Comparison of ENCODE assay signal across 6 mouse cellular contexts in genomic region chr13:34861166-34861565, GRCm38 (mm10). TPM values are rescaled to one million over a fixed set of nuclear protein-coding genes. Genes with fewer than 3 reads are reported as not detected.
DNase-seq lines count a peak whose midpoint lies in the region; ATAC-seq lines count a peak whose summit lies in the region.
"Not testable (repeated sequence)": the region's sequence is repeated elsewhere in the genome, so short reads cannot be mapped to it uniquely, and the experiment has no call there.

No protein-coding gene starts in this region.

- not testable (repeated sequence) for H3K9me3 ChIP-seq in heart, embryonic 13.5 days; liver, embryonic 13.5 days (replicated peaks); liver, embryonic 16.5 days (replicated peaks; ENCODE audit: control insufficient read depth, low read length)

- H3K4me3 ChIP-seq in heart, embryonic 13.5 days; liver, embryonic 13.5 days (replicated peaks); liver, embryonic 16.5 days (ENCODE audit: low read depth, low read length): not testable (repeated sequence)

- not testable (repeated sequence) for H3K9ac ChIP-seq in heart, embryonic 13.5 days; liver, embryonic 13.5 days; liver, embryonic 16.5 days (ENCODE audit: low read depth, low read length)

- H3K27ac ChIP-seq in heart, embryonic 13.5 days (replicated peaks); liver, embryonic 13.5 days; liver, embryonic 16.5 days (ENCODE audit: low read length): not testable (repeated sequence)

- peak; percentile 79 for DNase-seq in A20 (ENCODE audit: low read depth, low spot score)
- DNase-seq in liver, embryonic 13.5 days, result not testable (repeated sequence)
- peak; percentile 59 for DNase-seq in splenic B cell, adult 2 months (ENCODE audit: low read depth, low spot score)

- peak; percentile 67; the same call in 1 of the 2 replicates for ATAC-seq in erythroblast, adult 5-6 weeks (replicated peaks; ENCODE audit: low FRiP score, poor library complexity, severe bottlenecking)
- peak; percentile 84 for ATAC-seq in heart, embryonic 13.5 days (ENCODE audit: extremely low read depth, insufficient number of reproducible peaks, low FRiP score, low TSS enrichment)
- peak; percentile 80 for ATAC-seq in liver, embryonic 13.5 days (ENCODE audit: low read depth)
- peak; percentile 86 for ATAC-seq in liver, embryonic 16.5 days (ENCODE audit: low read depth)

- not testable (repeated sequence) for H3K4me2 ChIP-seq in heart, embryonic 13.5 days; liver, embryonic 13.5 days; liver, embryonic 16.5 days (ENCODE audit: low read depth, low read length)

- 24% methylated on average over 5 of the region's 8 CpGs for WGBS in heart, embryonic 13.5 days
- WGBS in liver, embryonic 13.5 days (ENCODE audit: insufficient replicate concordance), result 28% methylated on average over 7 of the region's 8 CpGs
- 24% methylated on average over 7 of the region's 8 CpGs for WGBS in liver, embryonic 16.5 days (ENCODE audit: insufficient replicate concordance)

- H3K36me3 ChIP-seq in heart, embryonic 13.5 days; liver, embryonic 13.5 days; liver, embryonic 16.5 days (ENCODE audit: control insufficient read depth, insufficient read depth); splenic B cell, adult 2 months (ENCODE audit: control insufficient read depth, insufficient read depth, low read length, poor library complexity, severe bottlenecking): not testable (repeated sequence)

- H3K4me1 ChIP-seq in heart, embryonic 13.5 days; liver, embryonic 13.5 days (replicated peaks); liver, embryonic 16.5 days (ENCODE audit: control insufficient read depth, low read depth, low read length): not testable (repeated sequence)

- not testable (repeated sequence) for H3K27me3 ChIP-seq in heart, embryonic 13.5 days (replicated peaks); liver, embryonic 13.5 days; liver, embryonic 16.5 days (ENCODE audit: control insufficient read depth, insufficient read depth, low read depth, low read length); splenic B cell, adult 2 months (ENCODE audit: control insufficient read depth, insufficient read depth, low read length, poor library complexity, severe bottlenecking)

RNA-seq across cellular contexts. Expression of gene Prpf4b, which starts 13.9 kb away (rescaled TPM):
- 90.7 and 111 TPM in 2 replicates for total RNA-seq in erythroblast, adult 5-6 weeks (2015; ENCODE audit: low replicate concordance)
- 97.2 and 110 TPM in 2 replicates for total RNA-seq in erythroblast, adult 5-6 weeks (2017; ENCODE audit: low replicate concordance)
- polyA plus RNA-seq in heart, embryonic 13.5 days (2015; fragmentation: Nextera tagmentation; extraction: Ambion mirVana), result 41.2 and 42.2 TPM in 2 replicates
- polyA plus RNA-seq in liver, embryonic 13.5 days (2015; fragmentation: Nextera tagmentation; extraction: Ambion mirVana), result 41.7 and 52.2 TPM in 2 replicates
- polyA plus RNA-seq in liver, embryonic 16.5 days (2015; fragmentation: Nextera tagmentation; extraction: Ambion mirVana), result 29.1 and 34.4 TPM in 2 replicates
